Mouse (Mus musculus): ENCODE measurements around the gene Rhbdl1. TPM values are rescaled to one million over a fixed set of nuclear protein-coding genes. Genes with fewer than 3 reads are reported as not detected.

Rhbdl1 gene
- polyA plus RNA-seq (2015; fragmentation: Nextera tagmentation; extraction: Ambion mirVana) = 1.4 and 1.7 TPM in 2 replicates

- 8% methylated on average over 29 of the region's 29 CpGs for WGBS
- peak; percentile 5; the same call in 1 of the 2 replicates for ATAC-seq (replicated peaks; ENCODE audit: insufficient number of reproducible peaks, insufficient read depth, low FRiP score, low read depth)
- peaks cover 40% of the 10 kb centered on the region for H3K36me3 ChIP-seq
Measured at GRCm38 (mm10) chr17:25837076-25837410, at the start of gene Rhbdl1. Rhbdl1 (minus strand) TSS chr17:25837295.

GRCm38 (mm10) chr17:25886806-25887205 is 49.7 kb upstream of the Rhbdl1 start:
- Histone ChIP-seq H3K9ac (no peak overlapping the region), H3K27ac (no peak overlapping the region), H3K4me3 (no peak overlapping the region), H3K4me2 (no peak overlapping the region), H3K27me3 (no peaks in the 10 kb centered on the region), H3K4me1 (replicated peaks) (no peaks in the 10 kb centered on the region), H3K9me3 (replicated peaks) (no peaks in the 10 kb centered on the region), H3K36me3 (peaks cover 45% of the 10 kb centered on the region)
- ATAC-seq (replicated peaks; ENCODE audit: insufficient number of reproducible peaks, insufficient read depth, low FRiP score, low read depth) = no peak

More at GRCm38 (mm10) chr17:25837076-25837410, at the start of gene Rhbdl1:
- no peaks in the 10 kb centered on the region for H3K9me3 ChIP-seq (replicated peaks)
- peak within 1 kb of the TSS; percentile 69 for H3K27ac ChIP-seq
- H3K27me3 ChIP-seq = no peaks in the 10 kb centered on the region
- peaks cover 57% of the 10 kb centered on the region for H3K4me1 ChIP-seq (replicated peaks)
- peak within 1 kb of the TSS; percentile 90 for H3K4me2 ChIP-seq
- H3K4me3 ChIP-seq = peak within 1 kb of the TSS; percentile 47
- peak within 1 kb of the TSS; percentile 62 for H3K9ac ChIP-seq

DNA sequence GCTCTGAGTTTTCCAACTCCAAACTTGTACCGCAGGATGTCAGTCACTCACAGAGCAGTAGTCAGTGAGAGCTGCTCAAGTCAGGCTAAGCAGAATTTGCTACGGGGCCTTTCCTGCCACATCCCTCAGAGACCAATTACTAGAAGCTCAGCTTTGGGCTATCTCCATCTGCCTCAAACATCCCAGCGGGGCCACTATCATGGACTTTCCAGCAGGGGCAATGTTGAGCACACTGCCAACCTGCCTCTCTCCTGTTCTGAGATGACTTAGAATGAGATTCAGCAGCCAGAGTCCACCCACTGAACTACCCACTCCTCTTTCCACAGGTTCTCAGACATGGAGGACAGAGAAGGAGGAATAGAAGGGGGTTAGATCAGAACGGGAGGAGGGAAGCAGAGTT is 48.5 kb upstream of the Rhbdl1 start:
- H3K9ac ChIP-seq = no peak overlapping the region
- peaks cover 45% of the 10 kb centered on the region for H3K36me3 ChIP-seq
- no peak overlapping the region for H3K4me2 ChIP-seq
- H3K4me1 ChIP-seq (replicated peaks) = no peaks in the 10 kb centered on the region
- H3K27me3 ChIP-seq = no peaks in the 10 kb centered on the region
- WGBS = 61% methylated on average over 4 of the region's 4 CpGs
- H3K27ac ChIP-seq = no peak overlapping the region
- no peak for ATAC-seq (replicated peaks; ENCODE audit: insufficient number of reproducible peaks, insufficient read depth, low FRiP score, low read depth)
- no peak overlapping the region for H3K4me3 ChIP-seq
- no peaks in the 10 kb centered on the region for H3K9me3 ChIP-seq (replicated peaks)

GRCm38 (mm10) chr17:25883824-25884223 is 46.7 kb upstream of the Rhbdl1 start:
- H3K4me1 ChIP-seq (replicated peaks) = no peaks in the 10 kb centered on the region
- H3K9ac ChIP-seq = no peak overlapping the region
- no peak overlapping the region for H3K4me2 ChIP-seq
- 87% methylated on average over 3 of the region's 3 CpGs for WGBS
- H3K27me3 ChIP-seq = no peaks in the 10 kb centered on the region
- ATAC-seq (replicated peaks; ENCODE audit: insufficient number of reproducible peaks, insufficient read depth, low FRiP score, low read depth) = no peak
- H3K4me3 ChIP-seq = no peak overlapping the region
- H3K27ac ChIP-seq = no peak overlapping the region
- H3K36me3 ChIP-seq = peaks cover 37% of the 10 kb centered on the region
- H3K9me3 ChIP-seq (replicated peaks) = no peaks in the 10 kb centered on the region

GRCm38 (mm10) chr17:25883268-25883667 is 46.2 kb upstream of the Rhbdl1 start:
- H3K9me3 ChIP-seq (replicated peaks) = no peaks in the 10 kb centered on the region
- WGBS = 89% methylated on average over 8 of the region's 8 CpGs
- H3K27ac ChIP-seq = no peak overlapping the region
- no peak overlapping the region for H3K4me3 ChIP-seq
- no peak overlapping the region for H3K9ac ChIP-seq
- no peaks in the 10 kb centered on the region for H3K4me1 ChIP-seq (replicated peaks)
- no peak overlapping the region for H3K4me2 ChIP-seq
- peaks cover 34% of the 10 kb centered on the region for H3K36me3 ChIP-seq
- ATAC-seq (replicated peaks; ENCODE audit: insufficient number of reproducible peaks, insufficient read depth, low FRiP score, low read depth) = no peak
- H3K27me3 ChIP-seq = no peaks in the 10 kb centered on the region

DNA sequence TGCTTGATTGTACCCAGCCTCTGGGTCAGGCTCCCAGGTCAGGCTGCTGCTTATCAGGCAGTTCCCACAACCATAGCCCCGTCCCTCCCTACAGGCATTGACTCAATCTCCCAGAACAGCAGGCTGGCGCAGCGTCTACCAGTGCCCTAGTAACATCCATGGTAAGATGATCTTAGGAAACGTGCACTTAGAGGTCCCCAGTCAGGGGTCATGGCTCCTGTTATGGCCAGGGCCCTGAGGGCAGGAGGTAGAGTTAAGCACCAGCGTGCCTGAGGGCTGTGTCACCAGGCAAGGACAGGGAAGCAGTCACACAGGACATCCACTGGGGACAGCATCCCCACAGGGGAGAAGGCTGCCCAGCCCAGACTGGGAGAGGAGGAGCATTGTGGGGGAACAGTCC is 45.2 kb upstream of the Rhbdl1 start:
- ATAC-seq (replicated peaks; ENCODE audit: insufficient number of reproducible peaks, insufficient read depth, low FRiP score, low read depth) = no peak
- H3K27me3 ChIP-seq = no peaks in the 10 kb centered on the region
- WGBS = 44% methylated on average over 5 of the region's 5 CpGs
- no peaks in the 10 kb centered on the region for H3K9me3 ChIP-seq (replicated peaks)
- H3K4me3 ChIP-seq = no peak overlapping the region
- H3K27ac ChIP-seq = no peak overlapping the region
- H3K4me1 ChIP-seq (replicated peaks) = no peaks in the 10 kb centered on the region
- H3K4me2 ChIP-seq = no peak overlapping the region
- peaks cover 27% of the 10 kb centered on the region for H3K36me3 ChIP-seq
- no peak overlapping the region for H3K9ac ChIP-seq

GRCm38 (mm10) chr17:25881691-25882090 is 44.6 kb upstream of the Rhbdl1 start:
- Histone ChIP-seq H3K9ac (no peak overlapping the region), H3K4me2 (no peak overlapping the region), H3K27ac (no peak overlapping the region), H3K36me3 (peaks cover 27% of the 10 kb centered on the region), H3K4me1 (replicated peaks) (peaks cover 4% of the 10 kb centered on the region), H3K4me3 (no peak overlapping the region), H3K27me3 (no peaks in the 10 kb centered on the region), H3K9me3 (replicated peaks) (no peaks in the 10 kb centered on the region)
- 57% methylated on average over 4 of the region's 4 CpGs for WGBS
- ATAC-seq (replicated peaks; ENCODE audit: insufficient number of reproducible peaks, insufficient read depth, low FRiP score, low read depth) = no peak

DNA sequence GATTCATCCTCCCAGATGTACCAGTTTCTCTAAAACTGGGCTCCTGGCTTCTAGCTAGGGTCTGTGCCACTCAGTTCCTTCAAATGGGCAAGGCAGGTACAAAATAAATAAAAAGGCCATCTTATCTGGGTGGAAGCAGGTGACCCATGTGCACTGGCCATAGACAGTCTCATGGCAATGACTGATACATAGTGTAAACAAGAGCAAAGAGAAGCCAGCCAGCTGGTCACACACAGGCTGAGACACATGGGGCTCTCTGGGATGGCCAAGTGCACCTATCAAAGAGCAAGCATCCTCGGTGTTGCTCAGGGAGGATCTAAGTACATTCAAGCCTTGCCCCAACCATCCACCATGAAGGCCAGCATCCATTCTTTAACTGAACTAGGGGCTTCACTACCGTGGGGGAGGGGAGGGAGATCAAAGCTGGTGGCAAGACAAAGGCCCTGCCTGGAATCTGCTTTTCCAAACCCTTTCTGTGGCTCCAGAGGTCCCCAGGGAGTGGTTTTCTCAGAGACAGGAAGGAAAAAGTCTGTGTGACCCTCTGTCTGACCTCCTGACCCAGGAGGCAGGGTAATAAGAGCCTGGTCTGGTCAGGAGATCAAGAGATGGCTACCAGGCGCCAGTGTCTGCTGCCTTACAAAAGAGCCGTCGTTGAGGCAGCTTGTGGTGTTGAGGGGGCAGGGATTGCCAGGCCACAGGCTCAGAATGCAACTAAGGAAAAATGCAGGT is 44.0 kb upstream of the Rhbdl1 start:
- WGBS = 37% methylated on average over 5 of the region's 5 CpGs
- no peaks in the 10 kb centered on the region for H3K9me3 ChIP-seq (replicated peaks)
- no peak for ATAC-seq (replicated peaks; ENCODE audit: insufficient number of reproducible peaks, insufficient read depth, low FRiP score, low read depth)
- peaks cover 9% of the 10 kb centered on the region for H3K4me1 ChIP-seq (replicated peaks)
- no peaks in the 10 kb centered on the region for H3K27me3 ChIP-seq
- H3K9ac ChIP-seq = no peak overlapping the region
- H3K4me2 ChIP-seq = no peak overlapping the region
- H3K27ac ChIP-seq = no peak overlapping the region
- peaks cover 27% of the 10 kb centered on the region for H3K36me3 ChIP-seq
- H3K4me3 ChIP-seq = no peak overlapping the region

DNA sequence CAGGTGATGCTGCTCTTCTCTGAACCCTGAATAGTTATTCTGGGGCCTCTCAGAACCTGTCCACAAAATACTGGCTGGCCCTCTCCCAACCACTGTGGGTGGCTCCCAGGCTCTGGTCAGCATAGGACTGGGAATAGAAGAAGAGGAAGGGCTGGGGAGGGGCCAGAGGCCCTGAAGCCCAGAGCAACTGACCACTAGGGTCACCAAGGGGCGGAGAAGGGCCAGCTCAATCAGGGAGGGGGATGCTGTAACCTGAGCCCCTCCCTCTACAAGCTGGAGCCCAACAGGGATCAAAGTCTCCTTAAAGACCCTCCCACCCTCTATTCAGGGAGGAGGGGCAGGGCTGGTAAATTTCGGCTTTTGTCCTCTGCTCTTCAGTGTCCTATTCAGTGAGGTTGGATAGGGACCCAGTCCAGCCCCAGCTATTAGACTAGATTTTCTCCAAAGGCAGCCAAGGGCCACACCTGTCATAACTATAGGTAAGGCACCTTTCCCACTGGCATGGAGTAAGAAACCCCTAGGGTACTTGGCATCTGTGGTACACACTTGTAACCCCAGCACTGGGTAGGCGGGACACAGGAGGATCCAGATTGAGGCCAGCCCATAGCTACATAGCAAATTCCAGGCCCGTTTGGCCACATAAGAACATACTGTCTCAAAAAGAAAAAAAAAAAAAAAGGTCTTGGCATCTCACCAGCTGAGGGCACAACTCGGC is 43.3 kb upstream of the Rhbdl1 start, which contains the start of gene Wfikkn1:
Gene Wfikkn1, minus strand, starts transcription at position 663 of the 715 bp plus-strand sequence.
- ATAC-seq (replicated peaks; ENCODE audit: insufficient number of reproducible peaks, insufficient read depth, low FRiP score, low read depth) = no peak
- H3K4me1 ChIP-seq (replicated peaks) = peaks cover 15% of the 10 kb centered on the region
- no peaks in the 10 kb centered on the region for H3K9me3 ChIP-seq (replicated peaks)
- H3K9ac ChIP-seq = no peak within 1 kb of the TSS
- H3K4me3 ChIP-seq = no peak within 1 kb of the TSS
- no peaks in the 10 kb centered on the region for H3K27me3 ChIP-seq
- H3K36me3 ChIP-seq = peaks cover 27% of the 10 kb centered on the region
- H3K4me2 ChIP-seq = no peak within 1 kb of the TSS
- WGBS = 53% methylated on average over 5 of the region's 5 CpGs
- H3K27ac ChIP-seq = no peak within 1 kb of the TSS

- Histone ChIP-seq H3K27me3 (no peaks in the 10 kb centered on the region), H3K4me2 (no peak overlapping the region), H3K4me3 (no peak overlapping the region), H3K9ac (no peak overlapping the region), H3K36me3 (peaks cover 25% of the 10 kb centered on the region), H3K27ac (no peak overlapping the region), H3K9me3 (replicated peaks) (no peaks in the 10 kb centered on the region), H3K4me1 (replicated peaks) (peaks cover 15% of the 10 kb centered on the region)
- no peak for ATAC-seq (replicated peaks; ENCODE audit: insufficient number of reproducible peaks, insufficient read depth, low FRiP score, low read depth)
- 84% methylated on average over 8 of the region's 8 CpGs for WGBS
Measured at GRCm38 (mm10) chr17:25879750-25880149, 42.7 kb upstream of the Rhbdl1 start.

GRCm38 (mm10) chr17:25879261-25879660 is 42.2 kb upstream of the Rhbdl1 start:
- ATAC-seq (replicated peaks; ENCODE audit: insufficient number of reproducible peaks, insufficient read depth, low FRiP score, low read depth) = no peak
- peaks cover 20% of the 10 kb centered on the region for H3K4me1 ChIP-seq (replicated peaks)
- no peak overlapping the region for H3K9ac ChIP-seq
- no peaks in the 10 kb centered on the region for H3K27me3 ChIP-seq
- no peak overlapping the region for H3K4me2 ChIP-seq
- WGBS = 65% methylated on average over 4 of the region's 4 CpGs
- H3K27ac ChIP-seq = no peak overlapping the region
- H3K36me3 ChIP-seq = peaks cover 20% of the 10 kb centered on the region
- H3K4me3 ChIP-seq = no peak overlapping the region
- no peaks in the 10 kb centered on the region for H3K9me3 ChIP-seq (replicated peaks)

All from heart, embryonic 15.5 days (tissue).